10 mouse cellular contexts compared by ENCODE assay signal in the genomic region with DNA sequence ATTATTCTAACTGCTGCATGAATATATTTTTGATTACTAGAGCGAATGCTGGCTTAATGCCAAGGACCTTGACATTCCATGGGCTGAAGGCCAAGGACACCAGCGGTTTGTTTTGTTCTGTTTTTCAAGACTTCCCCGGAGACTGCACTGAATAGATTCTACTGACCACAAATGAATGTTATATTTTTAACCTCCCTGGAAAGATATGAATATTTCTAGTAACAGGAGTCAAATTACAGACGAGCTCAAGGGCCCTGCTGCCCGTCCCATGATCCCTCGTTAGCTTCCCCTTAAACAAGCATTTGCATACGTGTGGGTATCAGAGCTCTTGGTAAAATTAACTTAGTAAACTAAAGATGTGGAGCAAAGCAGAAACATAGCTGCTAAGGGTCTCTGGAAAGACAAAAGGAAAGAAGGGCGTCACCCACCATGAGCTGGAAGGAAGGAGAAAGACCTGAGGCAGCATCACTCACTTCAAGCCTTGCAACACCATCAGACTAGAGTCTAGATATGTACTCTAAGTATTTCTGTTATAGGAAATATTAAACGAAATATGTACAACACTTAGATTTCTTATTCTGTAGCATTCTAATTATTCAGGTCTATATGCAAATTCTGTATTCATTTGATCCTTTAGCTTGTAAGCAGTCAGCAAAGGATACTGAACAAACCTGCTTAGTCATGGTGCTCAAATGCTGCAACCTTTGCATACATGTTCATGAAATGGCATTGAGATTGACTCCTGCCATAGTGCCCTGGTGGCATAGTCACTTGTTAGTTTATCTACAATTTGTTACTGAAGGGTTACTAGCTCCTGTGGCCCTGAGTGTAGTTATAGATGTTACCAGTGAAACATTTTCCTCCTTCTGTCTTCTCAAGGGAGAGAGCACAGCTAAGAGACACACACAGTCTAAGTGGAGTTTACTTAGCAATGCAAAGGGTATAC. TPM values are rescaled to one million over a fixed set of nuclear protein-coding genes. Genes with fewer than 3 reads are reported as not detected.
DNase-seq lines count a peak whose midpoint lies in the region; ATAC-seq lines count a peak whose summit lies in the region.
"Had no signal": no experiment of that assay in that cellular context is flagged by ENCODE, and none has a peak within 500 bp of the region (broad histone marks: within the 10 kb centered on the region; RNA-seq: fewer than 3 reads in every experiment).

No protein-coding gene starts in this region.

- no peaks in the 10 kb centered on the region for H3K36me3 ChIP-seq in kidney, embryonic 15.5 days
- no peaks in the 10 kb centered on the region for H3K36me3 ChIP-seq in heart, embryonic 14.5 days (ENCODE audit: control insufficient read depth, insufficient read depth, low read length)
- H3K36me3 ChIP-seq: midbrain, embryonic 10.5 days had no signal

- H3K27me3 ChIP-seq in kidney, embryonic 15.5 days = no peaks in the 10 kb centered on the region
- no peaks in the 10 kb centered on the region for H3K27me3 ChIP-seq in heart, embryonic 14.5 days (ENCODE audit: control insufficient read depth, insufficient read depth, low read length)

- WGBS in kidney, embryonic 15.5 days = 50% methylated on average over 9 of the region's 9 CpGs
- 16% methylated on average over 9 of the region's 9 CpGs for whole genome bisulfite sequencing in heart, embryonic 14.5 days

- peak overlapping the region; percentile 18; the same call in 1 of the 2 replicates for H3K27ac ChIP-seq in kidney, embryonic 15.5 days
- peak overlapping the region; percentile 92 to 97 for H3K27ac ChIP-seq in heart, embryonic 14.5 days (replicated peaks in 1 of 2; ENCODE audit: control insufficient read depth in 1 of 2, insufficient read depth in 1 of 2, low read depth in 2 of 2, low read length in 2 of 2)
- H3K27ac ChIP-seq: layer of hippocampus, adult 2 months; midbrain, embryonic 10.5 days had no signal

- ATAC-seq in kidney, embryonic 15.5 days (replicated peaks; ENCODE audit: low FRiP score) = no peak
- ATAC-seq in heart, embryonic 14.5 days (ENCODE audit: insufficient number of reproducible peaks, insufficient read depth, low FRiP score, low read depth) = peak; percentile 68; the same call in 1 of the 2 replicates

- no peak overlapping the region for H3K9ac ChIP-seq in kidney, embryonic 15.5 days
- no peak overlapping the region; the same call in none of the 2 replicates for H3K9ac ChIP-seq in heart, embryonic 14.5 days (ENCODE audit: low read length)

- no peak overlapping the region for H3K4me2 ChIP-seq in kidney, embryonic 15.5 days
- H3K4me2 ChIP-seq in heart, embryonic 14.5 days (ENCODE audit: low read length) = peak overlapping the region; percentile 50

- peaks cover 13% of the 10 kb centered on the region; the same call in 1 of the 2 replicates for H3K4me1 ChIP-seq in kidney, embryonic 15.5 days
- peaks cover 14 to 17% of the 10 kb centered on the region in 2 experiments for H3K4me1 ChIP-seq in heart, embryonic 14.5 days (ENCODE audit: control insufficient read depth in 2 of 2, insufficient read depth in 2 of 2, low read length in 2 of 2)
- H3K4me1 ChIP-seq: midbrain, embryonic 10.5 days had no signal

- no peak overlapping the region for H3K4me3 ChIP-seq in kidney, embryonic 15.5 days (replicated peaks)
- H3K4me3 ChIP-seq in heart, embryonic 14.5 days (ENCODE audit: control insufficient read depth in 1 of 2, insufficient read depth in 1 of 2, low read depth in 1 of 2, low read length in 2 of 2) = no peak overlapping the region
- H3K4me3 ChIP-seq: layer of hippocampus, adult 2 months; midbrain, embryonic 10.5 days had no signal

- no peak for DNase-seq in kidney, adult 11 months
- peak; percentile 29 for DNase-seq in adrenal gland, postnatal 25 days
- DNase-seq in lung, postnatal 36 days = peak; percentile 54
- no peak for DNase-seq in right cerebral cortex, postnatal 25 days
- DNase-seq in thymus, postnatal 14 days = no peak
- DNase-seq in right cerebral cortex, adult 2 months (ENCODE audit: low spot score in 2 of 2) = no peak

- 0 out of 2 replicates have a peak, but pooled peaks cover 6% of the 10 kb centered on the region for H3K9me3 ChIP-seq in kidney, embryonic 15.5 days (replicated peaks)
- H3K9me3 ChIP-seq in heart, embryonic 14.5 days (ENCODE audit: control insufficient read depth, low read length) = peaks cover 9% of the 10 kb centered on the region

RNA-seq across cellular contexts. Expression of gene Fam126a, which starts 23.0 kb away (rescaled TPM):
- polyA plus RNA-seq in kidney, embryonic 15.5 days (2015; fragmentation: Nextera tagmentation; extraction: Ambion mirVana) = 23.2 and 24.4 TPM in 2 replicates
- total RNA-seq in adrenal gland, postnatal 25 days (2021) = 98.2 and 127 TPM in 2 replicates
- polyA plus RNA-seq in heart, embryonic 14.5 days (2014; fragmentation: Nextera tagmentation; extraction: Ambion mirVana) = 45.4 and 49.6 TPM in 2 replicates

RNA-seq across cellular contexts. Expression of gene Klhl7, which starts 46.9 kb away (rescaled TPM):
- polyA plus RNA-seq in kidney, embryonic 15.5 days (2015; fragmentation: Nextera tagmentation; extraction: Ambion mirVana) = 43.6 and 45.3 TPM in 2 replicates
- 34.4 and 39.9 TPM in 2 replicates for total RNA-seq in adrenal gland, postnatal 25 days (2021)
- 45.7 and 51.0 TPM in 2 replicates for polyA plus RNA-seq in heart, embryonic 14.5 days (2014; fragmentation: Nextera tagmentation; extraction: Ambion mirVana)

Comparison
In these comparisons a context has a peak if more than half of its experiments do, and no peak if none do; other contexts are left out.
1. DNase-seq: peak in adrenal gland, postnatal 25 days (single experiment) and lung, postnatal 36 days (single experiment); none in kidney, adult 11 months (single experiment), right cerebral cortex, postnatal 25 days (single experiment), thymus, postnatal 14 days (single experiment) and right cerebral cortex, adult 2 months (0 of 2).